Mouse (Mus musculus) right cerebral cortex, postnatal 10 days (tissue): Measurements from ENCODE around the gene Pfdn2.
"Not testable (repeated sequence)": the region's sequence is repeated elsewhere in the genome, so short reads cannot be mapped to it uniquely, and the experiment has no call there.

Experiments
- DNase-seq, 2 experiments: peaks; one replicate each; pipeline ENCODE4 v3.0.0; 2021; ENCODE audit warnings: low spot score in 2 of 2

Pfdn2 gene

DNA sequence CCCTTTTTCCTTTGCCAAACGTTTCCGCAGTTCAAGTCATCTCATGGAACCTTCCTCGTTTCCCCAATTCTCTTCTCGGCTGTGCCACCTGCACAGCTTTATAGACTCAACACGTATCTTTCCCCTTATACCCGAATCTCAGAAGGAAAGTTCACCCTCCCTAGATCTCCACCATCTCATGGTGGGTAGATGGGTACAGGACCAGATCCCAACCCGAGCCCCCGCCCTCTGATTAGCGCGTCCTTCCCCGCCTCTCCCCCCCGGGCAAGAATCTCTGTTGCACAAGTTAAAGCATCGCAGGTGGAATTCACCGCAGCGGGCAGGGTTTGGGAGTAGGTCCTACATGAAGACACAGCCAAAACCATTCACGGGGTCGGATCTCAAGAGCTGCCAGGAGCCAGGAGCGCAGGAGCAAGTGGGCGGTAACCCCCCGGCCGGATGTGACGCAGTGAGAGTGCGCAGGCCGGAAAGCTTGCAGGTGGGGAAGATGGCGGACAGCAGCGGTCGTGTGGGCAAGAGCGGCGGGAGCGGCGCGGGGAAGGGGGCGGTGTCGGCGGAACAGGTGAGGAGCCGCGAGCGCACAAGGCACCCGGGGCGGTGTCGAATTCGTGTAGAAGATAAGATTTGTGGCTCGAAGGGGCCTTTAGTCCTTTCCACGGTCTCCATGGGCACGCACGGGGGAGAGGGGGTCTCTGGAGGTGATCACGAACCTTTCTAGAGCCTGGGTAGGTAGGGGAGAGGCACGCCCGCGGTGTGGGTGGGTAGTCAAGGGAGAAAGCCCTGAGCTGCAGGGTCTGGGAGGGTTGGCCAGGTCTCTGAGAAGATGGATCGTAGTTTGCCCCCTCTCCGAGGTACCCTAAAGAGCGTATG lies at the start of gene Pfdn2, which contains the start of gene Nit1:
Gene Pfdn2 (plus strand): TSS at position 446 of the 870 bp plus-strand sequence.
Gene Nit1 (minus strand): TSS at position 422 of the 870 bp plus-strand sequence.
- DNase-seq, result peak; percentile 95

DNA sequence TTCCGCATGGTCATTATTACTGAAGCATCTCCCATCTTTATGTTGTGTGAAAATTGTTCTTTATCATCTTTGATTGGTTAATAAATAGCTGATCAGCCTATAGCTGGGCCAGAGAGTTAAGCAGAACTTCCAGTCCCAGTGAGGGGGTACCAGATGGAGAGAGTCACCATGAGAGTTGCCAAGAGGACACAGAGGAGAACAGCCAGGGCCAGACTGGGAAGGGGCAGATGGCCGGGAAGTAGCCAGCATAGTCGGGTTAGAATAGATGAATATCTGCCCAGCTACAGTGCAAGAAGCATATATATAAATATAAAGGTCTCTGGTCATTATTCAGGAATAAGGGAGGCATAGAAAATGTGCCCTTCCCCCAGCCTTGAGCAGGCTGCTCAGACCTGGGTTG lies 47.2 kb upstream of the Pfdn2 start:
- DNase-seq, result no peak

DNA sequence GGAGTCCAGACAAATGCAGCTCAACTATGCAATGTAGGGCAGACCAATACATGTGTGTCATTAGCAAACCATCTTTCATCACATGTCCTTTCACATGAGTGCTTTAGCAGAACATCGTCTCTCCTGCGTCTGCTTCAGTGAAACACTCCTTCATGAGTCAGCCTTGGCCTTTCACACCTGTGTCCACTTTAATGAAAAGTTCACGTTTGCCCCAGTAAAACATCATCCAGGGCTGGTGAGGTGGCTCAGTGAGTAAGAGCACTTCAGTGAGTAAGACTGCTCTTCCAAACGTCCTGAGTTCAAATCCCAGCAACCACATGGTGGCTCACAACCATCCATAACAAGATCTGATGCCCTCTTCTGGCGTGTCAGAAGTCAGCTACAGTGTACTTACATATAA lies 39.3 kb upstream of the Pfdn2 start:
- DNase-seq, result peak in 1 of 2 experiments; percentile 10

DNA sequence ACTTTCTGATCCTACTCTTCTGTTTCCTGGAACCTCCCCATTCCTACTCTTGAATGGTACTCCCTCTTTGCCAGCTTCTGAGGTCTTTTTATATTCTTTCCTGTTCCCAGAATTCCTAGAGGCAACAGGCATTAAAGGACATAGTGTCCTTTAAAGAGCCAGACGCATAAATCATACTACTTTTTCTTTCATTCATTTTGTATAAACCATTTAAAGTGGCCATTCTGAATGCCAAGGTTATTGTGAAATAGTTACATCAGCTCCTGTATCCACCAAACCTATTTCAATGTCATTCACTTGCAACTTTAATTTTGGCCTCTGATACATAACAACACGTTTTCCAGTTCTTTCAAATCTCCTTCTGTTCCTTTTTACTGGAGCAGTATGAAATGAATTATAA lies 36.1 kb upstream of the Pfdn2 start:
- no peak for DNase-seq

DNA sequence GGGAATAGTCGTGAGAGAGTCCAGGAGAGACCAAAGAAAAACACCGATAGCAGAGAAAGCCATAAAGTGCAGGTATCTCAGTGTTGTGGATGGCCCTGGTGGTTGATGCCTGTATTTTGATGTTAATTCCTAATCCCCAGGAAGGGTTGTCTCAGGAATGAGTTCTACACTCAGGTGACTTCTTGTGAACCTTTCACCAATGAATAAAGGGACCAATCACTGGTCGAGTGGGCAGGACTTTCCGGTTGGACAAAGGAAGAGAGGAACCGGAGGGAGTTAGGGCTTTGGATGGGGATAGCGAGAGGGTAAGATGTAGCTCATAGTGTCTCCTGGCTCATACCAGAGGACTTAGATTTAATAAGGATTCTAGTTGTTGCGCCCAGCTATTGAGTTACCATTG lies 25.7 kb upstream of the Pfdn2 start:
- DNase-seq, result no peak

DNA sequence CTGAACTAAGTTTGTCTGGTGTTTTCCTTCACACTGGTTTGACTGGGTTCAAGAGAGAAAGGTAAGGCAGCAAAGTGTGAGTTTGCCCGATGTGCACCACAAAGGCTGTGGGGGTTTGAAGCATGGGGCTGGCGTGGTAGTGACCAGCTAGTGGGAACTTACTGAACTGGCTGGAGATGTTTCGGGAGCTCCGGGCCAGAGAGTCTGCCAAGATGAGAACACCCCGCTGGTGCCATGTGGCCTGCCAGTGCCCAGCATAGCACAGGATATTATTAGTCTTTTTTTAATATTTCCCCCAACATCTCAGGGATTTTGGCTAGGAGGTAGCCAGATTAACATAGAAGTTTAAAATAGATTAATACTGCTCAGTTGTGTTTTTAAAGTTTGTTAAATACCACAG lies 25.3 kb upstream of the Pfdn2 start:
- DNase-seq, result no peak

DNA sequence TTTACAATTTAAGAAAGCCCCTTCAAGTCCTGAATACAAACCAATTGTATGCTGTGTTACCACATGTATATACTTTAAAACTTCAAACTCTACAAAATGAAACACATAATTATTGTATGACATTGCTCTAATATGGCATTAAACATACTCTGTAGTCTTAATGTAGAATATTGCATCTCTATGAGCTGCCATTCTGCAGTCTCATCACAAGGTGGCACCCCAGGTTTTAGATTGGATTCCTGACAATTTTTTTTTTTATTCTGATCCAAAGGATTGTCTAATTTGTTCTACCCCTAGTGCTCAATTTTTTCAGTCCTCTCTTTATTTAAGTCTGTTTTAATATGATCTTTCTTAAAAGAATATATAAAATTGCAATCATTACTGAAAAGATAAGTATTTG lies 24.1 kb upstream of the Pfdn2 start:
- no peak for DNase-seq

DNA sequence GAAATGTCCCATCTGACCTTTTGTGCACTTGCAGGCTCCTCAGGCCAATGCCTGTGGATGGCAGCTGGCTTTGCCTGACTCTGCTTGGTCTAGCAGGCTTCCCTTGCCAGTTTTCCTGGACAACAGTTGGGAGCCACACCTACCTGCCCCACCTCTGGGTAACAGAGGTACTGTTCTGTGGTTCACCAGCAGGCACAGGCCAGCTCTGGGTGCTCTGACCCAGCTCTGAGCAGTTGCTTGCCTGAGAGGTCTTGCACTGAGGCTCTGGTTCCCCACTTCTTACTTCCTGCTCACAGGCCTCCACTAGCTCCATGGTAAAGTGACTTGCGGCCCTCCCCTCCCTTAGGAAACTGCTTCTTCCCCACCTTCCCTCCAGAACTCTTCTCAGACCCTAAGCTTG lies 23.5 kb upstream of the Pfdn2 start:
- DNase-seq, result no peak

DNA sequence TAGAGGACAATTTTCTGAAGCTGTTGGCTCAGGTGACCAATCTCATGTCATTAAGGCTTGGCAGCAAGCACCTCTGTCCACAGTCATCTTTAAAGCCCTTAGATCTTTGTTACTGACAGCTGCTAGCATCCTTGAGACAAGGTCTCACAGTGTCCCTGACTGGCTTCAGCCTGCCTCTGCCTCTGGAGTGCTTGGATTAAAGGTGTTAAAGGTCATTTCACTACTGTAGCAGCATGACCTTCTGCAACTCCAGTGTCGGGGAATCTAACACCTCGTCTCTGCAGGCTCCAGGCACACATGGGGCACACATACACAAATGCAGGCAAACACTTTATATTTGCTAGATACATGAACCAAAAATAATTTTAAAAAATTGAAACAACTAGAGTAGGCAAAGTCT lies 19.9 kb upstream of the Pfdn2 start:
- no peak for DNase-seq

DNA sequence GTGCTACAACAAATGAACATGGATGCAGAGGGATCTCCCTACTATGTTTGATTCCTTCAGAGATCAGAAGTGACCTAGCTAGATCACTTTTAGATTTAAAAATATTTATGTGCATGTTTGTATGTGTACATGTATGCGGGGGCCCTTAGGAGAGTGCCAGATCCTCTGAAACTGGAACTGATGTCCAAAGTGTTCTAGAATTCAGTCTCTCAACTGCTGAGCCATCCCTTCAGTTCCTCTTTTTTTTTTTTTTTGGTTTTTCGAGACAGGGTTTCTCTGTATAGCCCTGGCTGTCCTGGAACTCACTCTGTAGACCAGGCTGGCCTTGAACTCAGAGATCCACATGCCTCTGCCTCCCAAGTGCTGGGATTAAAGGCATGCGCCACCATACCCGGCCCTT lies 18.9 kb upstream of the Pfdn2 start:
- DNase-seq, result not testable (repeated sequence)

DNA sequence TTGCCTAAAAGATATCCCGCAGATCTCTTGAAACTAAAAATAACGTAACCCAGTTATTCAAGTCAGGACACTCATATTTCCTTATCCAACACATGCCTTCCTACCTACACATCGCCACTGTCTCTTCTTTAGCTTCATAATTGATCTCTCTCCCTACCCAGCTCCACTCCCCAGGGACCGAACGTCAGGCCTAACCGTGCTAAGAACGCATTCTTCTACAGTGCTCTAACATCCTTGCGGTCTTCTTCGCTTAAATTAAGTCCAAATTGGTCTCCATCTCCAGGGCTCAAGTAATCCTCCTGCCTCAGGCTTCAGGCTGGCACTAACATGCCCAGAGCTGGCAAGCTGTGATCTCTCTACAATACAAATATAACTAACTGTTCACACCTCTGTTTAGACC lies 17.2 kb upstream of the Pfdn2 start:
- DNase-seq, result no peak

DNA sequence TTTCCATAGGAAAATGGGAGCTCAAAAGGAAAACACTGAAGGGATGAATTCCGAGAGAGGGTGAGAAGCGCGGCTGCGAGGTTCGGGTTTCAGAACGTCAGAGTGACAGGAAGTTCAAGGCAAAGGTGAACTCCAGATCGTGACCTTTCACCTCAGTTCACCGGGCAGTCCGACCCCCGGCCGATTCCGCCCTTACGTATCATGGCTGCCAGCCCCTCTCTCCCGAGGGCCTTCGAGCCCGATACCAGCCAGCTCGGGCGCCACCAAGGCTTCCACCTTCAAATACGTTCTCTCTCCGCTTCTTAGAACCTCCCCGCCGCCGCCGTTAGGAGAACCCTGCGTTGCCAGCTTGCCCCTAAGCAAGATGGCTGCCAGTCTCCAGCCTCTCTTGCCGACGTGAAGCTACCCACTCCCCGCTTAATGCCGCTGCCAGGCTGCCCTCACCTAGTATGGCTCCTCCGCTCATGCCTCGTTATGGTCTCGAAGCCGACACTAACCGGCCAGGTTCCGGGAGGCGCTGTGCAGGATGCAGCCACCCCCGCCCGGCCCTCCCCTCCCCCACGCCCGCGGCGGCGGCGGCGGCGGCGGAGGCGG lies 16.5 kb upstream of the Pfdn2 start, which contains the start of gene Dedd:
Gene Dedd (plus strand): TSS at position 307 of the 594 bp plus-strand sequence.
- DNase-seq, result peak; percentile 96 to 98

DNA sequence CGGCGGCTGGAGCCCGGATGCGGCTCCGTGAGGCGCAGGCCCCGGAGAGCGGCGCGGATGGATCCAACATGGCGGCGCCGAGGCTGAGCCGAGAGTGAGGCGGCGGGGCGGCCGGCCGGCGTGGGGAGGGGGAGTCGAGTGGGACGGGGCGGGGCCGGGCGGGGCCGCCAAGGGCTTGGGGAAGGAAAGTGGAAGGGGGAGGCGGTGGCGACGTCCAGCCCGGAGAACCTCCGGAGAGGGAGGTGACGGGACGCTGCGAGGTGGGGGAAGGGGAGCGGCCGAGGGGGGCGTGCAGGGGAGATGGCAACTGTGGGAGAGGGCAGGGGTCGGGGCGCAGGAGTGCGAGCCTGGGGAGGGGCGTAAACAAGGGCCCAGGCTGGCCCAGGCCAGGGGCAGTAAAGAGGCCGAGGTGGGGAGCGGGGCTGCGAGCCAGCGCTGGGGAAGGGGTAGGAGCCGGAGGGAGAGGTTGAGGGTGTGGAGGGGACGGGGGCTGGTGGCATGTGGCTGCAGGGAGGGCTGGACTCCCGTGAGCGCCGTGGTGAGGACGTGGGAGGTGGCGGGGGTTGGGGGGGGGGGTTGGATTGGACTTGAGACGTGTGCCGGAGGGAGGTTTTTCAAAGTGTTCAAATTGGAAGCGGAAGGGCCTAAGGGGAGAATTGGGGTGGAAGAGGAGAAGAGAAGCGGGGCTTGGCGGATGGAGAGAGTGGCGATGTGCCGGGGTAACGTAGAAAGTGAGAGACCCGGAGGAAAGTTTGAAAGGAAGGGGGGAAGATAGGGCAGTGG lies 15.8 kb upstream of the Pfdn2 start:
- DNase-seq, result no peak

DNA sequence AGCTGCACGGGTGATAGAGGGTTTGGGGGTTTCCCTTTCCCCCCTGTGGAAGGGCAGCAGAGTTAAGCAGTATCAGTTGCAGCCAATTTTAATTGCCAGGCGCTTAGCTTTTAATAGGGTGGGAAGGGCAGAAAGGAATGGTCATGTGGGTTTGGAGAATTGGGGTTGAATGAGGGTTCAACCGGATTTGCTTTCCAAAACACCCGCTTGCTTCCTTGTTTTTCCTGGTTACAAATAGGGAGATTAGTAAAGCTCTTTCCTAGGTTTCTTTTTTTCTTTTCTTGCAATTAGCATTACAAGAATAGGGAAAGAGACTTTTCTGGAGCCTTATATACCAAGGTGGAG lies 15.3 kb upstream of the Pfdn2 start:
- DNase-seq, result no peak

DNA sequence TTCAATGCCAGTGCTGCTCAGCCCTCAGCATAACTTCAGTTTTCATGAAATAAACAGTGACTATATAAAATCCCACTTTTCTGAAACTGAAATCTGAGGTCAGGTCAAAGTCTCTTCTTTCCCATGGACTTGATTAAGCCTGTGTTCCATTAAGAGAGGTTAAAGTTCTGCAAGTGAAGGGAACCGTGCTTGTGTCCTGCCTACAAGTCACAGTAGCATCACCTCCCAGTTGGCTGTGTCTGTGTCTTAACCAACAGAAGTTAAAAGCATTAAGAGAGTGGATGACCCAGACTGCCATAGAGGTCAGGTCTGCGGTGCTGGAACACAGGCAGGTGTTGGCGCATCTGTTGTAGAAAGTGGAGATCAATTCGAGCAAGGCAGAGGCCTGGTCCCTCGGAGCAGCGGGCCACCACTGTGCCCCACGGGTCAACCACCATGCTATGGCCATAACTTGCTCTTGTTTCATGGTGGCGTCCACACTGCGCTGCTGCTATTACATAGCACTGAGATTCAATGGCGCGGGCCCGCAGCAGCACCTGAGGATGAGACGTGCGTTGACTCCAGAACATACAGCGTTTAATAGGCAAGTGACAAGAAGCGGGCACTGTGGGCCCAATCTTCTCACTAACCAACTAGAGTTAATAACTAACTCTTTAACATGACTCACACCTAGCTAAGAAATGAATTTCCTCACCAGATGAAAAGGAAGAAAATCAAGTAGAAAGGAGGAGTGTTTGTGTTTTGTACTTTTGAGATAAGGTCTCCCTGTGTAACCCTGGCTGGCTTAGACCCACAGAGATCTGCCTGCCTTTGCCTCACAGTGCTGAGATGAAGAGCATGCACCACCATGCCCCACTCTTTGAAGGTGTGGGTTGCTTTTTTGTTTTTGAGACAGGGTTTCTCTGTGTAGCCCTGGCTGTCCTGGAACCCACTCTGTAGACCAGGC lies 2.9 kb upstream of the Pfdn2 start:
- no peak for DNase-seq

DNA sequence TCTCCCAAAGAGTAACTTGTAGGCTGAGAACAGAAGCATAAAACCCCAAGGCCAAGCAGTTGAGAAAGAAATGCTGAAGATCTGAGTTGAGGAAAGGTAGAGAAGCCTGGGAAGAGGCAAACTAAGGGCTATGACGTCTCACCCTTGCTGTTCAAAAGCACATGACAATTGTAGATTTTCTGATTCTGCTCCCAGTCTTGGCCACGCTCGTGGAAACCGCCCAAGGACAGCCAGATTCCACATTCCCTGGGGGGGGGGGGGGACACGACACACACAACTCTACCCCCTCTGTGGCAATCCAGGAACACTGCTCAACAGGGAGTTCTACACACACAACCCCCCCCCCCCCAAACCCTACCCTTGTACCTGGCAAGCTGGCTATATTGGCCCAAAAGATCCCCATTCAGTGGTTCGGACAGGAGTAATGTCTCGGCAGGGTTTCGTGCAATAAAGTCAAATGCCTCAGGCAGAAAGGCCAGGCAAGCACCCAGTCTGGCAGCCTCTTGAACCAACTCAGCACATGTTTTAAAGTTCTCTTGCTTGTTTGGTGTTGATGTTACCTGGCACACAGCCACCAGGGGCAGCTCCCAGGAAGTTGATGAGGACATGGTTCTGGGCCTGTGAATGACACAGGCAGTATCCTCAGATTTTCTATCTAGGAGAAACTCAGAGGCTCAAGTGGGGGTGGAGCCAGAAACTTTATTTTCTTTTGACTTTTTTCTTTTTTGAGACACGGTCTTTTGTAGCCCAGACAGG lies 1.4 kb upstream of the Pfdn2 start:
- DNase-seq, result no peak

DNA sequence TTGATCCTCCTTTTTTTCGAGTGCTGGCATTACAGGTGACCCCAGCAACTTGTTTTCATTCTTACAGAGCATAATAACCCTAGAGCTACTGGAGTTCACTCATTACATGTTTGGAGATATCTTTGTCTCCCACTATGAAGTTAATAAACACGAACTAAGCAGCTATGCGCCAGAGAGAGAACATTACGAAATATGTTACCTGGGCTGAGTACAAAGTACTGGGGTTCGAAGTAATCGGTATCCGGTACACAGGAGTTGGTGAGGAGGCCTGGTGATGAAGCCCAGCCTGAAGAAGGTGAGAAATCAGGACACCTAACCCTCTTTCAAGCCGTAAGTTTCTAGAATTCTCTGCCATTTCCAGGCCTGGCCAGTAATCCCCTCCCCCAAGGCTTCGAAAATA lies 755 bp upstream of the Pfdn2 start:
- DNase-seq, result no peak

DNA sequence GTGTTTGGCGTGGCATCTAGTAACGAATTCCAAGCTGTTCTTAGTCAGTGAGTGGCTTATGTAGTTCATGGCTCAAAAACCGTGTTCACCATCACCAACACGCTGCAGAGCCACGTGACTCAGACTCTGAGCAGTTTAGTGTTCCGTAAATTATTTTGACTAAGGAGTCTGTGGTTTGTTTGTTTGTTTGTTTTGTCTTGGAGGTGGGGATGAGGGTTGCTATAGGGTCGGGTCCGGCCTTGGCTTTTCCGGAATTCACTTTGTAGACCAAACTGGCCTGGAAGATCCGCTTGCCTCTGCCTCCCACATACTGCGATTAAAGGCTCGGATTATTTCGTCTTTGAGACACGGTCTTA lies 603 bp downstream of the Pfdn2 start:
- no peak for DNase-seq

DNA sequence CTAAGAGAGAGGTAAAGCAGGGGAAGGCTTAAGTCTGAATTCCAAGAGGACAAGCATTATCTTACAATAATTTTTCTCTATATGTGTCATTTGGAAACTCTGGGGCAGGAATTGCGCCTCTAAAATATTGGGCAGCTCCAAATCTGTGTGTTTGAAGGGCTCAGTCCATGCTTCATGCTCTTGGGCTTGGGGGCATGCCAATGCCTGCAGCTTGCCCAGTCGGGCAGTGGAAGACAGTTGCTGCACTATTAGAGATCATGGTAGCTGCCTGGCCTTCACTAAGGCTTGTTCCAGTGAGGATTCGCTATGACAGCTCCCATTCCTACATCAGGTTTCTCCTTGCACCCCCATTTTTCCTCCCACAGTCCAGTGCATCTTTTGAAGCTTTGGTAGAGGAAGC lies 3.2 kb downstream of the Pfdn2 start:
- no peak for DNase-seq

DNA sequence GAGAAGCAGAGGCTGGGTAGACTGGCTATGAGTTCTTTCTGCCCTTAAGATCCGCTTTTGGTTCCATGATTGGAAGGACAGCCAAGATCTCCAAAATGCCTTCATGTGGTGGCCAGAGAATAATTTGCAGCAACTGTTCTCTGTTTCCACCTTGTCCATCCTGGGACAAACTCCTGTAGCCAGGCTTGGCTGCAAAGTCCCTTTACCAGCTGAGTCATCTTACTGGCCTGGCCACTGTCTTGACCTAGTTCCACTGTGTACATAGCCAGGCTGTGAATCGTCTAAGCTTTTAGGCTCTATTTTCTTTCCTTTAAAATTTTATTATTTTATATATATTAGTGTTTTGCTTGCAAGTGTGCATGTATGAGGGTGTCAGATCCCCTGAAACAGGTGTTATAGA lies 3.7 kb downstream of the Pfdn2 start:
- no peak for DNase-seq

DNA sequence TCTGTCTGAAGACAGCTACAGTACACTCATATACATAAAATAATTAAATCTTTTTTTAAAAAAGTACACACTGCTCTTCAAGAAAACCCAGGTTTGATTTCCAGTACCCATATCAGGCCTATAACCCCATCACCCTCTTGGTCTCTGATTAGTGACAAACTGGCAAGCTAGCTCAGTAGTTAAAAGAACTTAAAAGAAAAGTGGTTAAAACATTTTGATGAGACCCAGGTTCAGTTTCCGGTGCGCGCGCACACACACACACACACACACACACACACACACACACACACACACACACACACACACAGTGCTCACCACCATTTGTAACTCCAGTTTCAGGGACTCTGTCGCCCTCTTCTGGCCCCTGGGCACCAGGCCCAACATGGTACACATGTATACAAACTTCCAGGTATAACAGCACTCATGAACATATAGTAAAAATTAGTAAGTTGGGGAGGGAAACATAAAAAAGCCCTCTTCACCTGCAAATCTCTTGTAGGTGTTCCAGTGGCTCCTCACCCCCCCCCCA lies 10.4 kb downstream of the Pfdn2 start:
- no peak for DNase-seq
